Mouse (Mus musculus) ES-E14 (cell line): Measurements from ENCODE around the gene Get4. TPM values are rescaled to one million over a fixed set of nuclear protein-coding genes. Genes with fewer than 3 reads are reported as not detected.

Experiments
- DNase-seq: peaks from one replicate; pipeline ENCODE4 v3.0.0-alpha.2; 2013; ENCODE audit warnings: low read depth, low spot score
- H3K27ac ChIP-seq: 2 replicates; pipeline ENCODE4 v1.5.1; 2012; ENCODE audit warnings: low read depth, mild to moderate bottlenecking, low read length, moderate library complexity, mixed read lengths; ENCODE audit not compliant: poor library complexity, insufficient read depth, severe bottlenecking
- H3K36me3 ChIP-seq: 2 replicates; pipeline ENCODE4 v1.6.1; 2012; ENCODE audit warnings: mild to moderate bottlenecking, low read length, moderate library complexity, mixed read lengths; ENCODE audit not compliant: control insufficient read depth, poor library complexity, insufficient read depth, severe bottlenecking
- H3K4me1 ChIP-seq, 2 experiments: fragments of 150-350 bp in 1 of 2; sonication (generic) in 1 of 2; 2 replicates each; pipeline ENCODE4 v1.6.1; 2012; ENCODE audit warnings: low read length in 2 of 2, mild to moderate bottlenecking in 1 of 2, mixed read lengths in 1 of 2; ENCODE audit not compliant: control insufficient read depth in 2 of 2, insufficient read depth in 2 of 2, poor library complexity in 1 of 2
- H3K4me3 ChIP-seq, 2 experiments: fragments of 150-350 bp in 1 of 2; sonication (generic) in 1 of 2; 2 replicates each; pipeline ENCODE4 v1.5.1; 2012; ENCODE audit warnings: low read length in 2 of 2, low read depth in 1 of 2, mild to moderate bottlenecking in 1 of 2, mixed read lengths in 1 of 2; ENCODE audit not compliant: insufficient read depth in 1 of 2, poor library complexity in 1 of 2, severe bottlenecking in 1 of 2
- H3K9ac ChIP-seq: 2 replicates; pipeline ENCODE4 v1.6.1; 2012; ENCODE audit warnings: low read depth, mild to moderate bottlenecking, low read length, mixed read lengths; ENCODE audit not compliant: poor library complexity, insufficient read depth, severe bottlenecking
- H3K9me3 ChIP-seq: fragments of 150-350 bp; sonication (generic); 2 replicates; pipeline ENCODE4 v1.6.1; 2012; ENCODE audit warnings: low read depth, mild to moderate bottlenecking, low read length; ENCODE audit not compliant: control insufficient read depth, insufficient read depth
- CHD2 ChIP-seq: IDR thresholded peaks from 2 replicates; pipeline ENCODE4 v1.6.1; 2014; ENCODE audit warnings: mild to moderate bottlenecking, low read depth, low read length, inconsistent platforms
- HCFC1 ChIP-seq: IDR thresholded peaks from 2 replicates; pipeline ENCODE4 v1.6.1; 2012; ENCODE audit warnings: low read length, inconsistent platforms, borderline replicate concordance; ENCODE audit not compliant: insufficient read depth
- MAFK ChIP-seq: IDR thresholded peaks from 2 replicates; pipeline ENCODE4 v1.6.1; 2014; ENCODE audit warnings: mild to moderate bottlenecking, low read depth, low read length, inconsistent platforms; ENCODE audit not compliant: insufficient read depth
- ZC3H11A ChIP-seq: IDR thresholded peaks from 2 replicates; pipeline ENCODE4 v1.6.1; 2012; ENCODE audit warnings: low read depth, mild to moderate bottlenecking, inconsistent platforms, low read length, borderline replicate concordance
- ZNF384 ChIP-seq: IDR thresholded peaks from 2 replicates; pipeline ENCODE4 v1.6.1; 2012; ENCODE audit warnings: low read depth, low read length, inconsistent platforms
- in situ Hi-C, 2 experiments: fragments of 600-800 bp; cut with MboI; formaldehyde crosslinking; loops; one replicate each; pipeline ENCODE4 v1.15.1; 2025; ENCODE audit warnings: low sequenced_read_pairs in 2 of 2, inconsistent platforms in 1 of 2; ENCODE audit not compliant: unreplicated experiment in 2 of 2
- total RNA-seq: library from RNA; depleted of rRNA; stranded (reverse); fragments of 300-350 nt; gene quantifications from 2 replicates; pipeline ENCODE4 v1.2.3, GENCODE M21; 2012

The Get4 gene
- total RNA-seq, 1 experiment: 140 TPM

- no peaks in the 10 kb centered on the region for H3K9me3 ChIP-seq
- in situ Hi-C loops: no loop called here
Observed at GRCm38 (mm10) chr5:139214298-139214697, 37.8 kb upstream of the Get4 start.

GRCm38 (mm10) chr5:139215184-139215583, 36.9 kb upstream of the Get4 start:
- H3K27ac ChIP-seq: no peak overlapping the region
- DNase-seq: no peak
- TF ChIP-seq ZNF384 (no peak), MAFK (no peak), HCFC1 (no peak), ZC3H11A (no peak), CHD2 (no peak)
- in situ Hi-C loops: no loop called here
- H3K9ac ChIP-seq: no peak overlapping the region
- no peaks in the 10 kb centered on the region for H3K4me1 ChIP-seq
- no peaks in the 10 kb centered on the region for H3K9me3 ChIP-seq
- H3K36me3 ChIP-seq: peaks cover 34% of the 10 kb centered on the region; the same call in 1 of the 2 replicates
- H3K4me3 ChIP-seq: no peak overlapping the region

More at GRCm38 (mm10) chr5:139214298-139214697, 37.8 kb upstream of the Get4 start:
- Histone ChIP-seq H3K27ac (no peak overlapping the region), H3K9ac (no peak overlapping the region), H3K36me3 (peaks cover 31% of the 10 kb centered on the region; the same call in 1 of the 2 replicates), H3K4me1 (no peaks in the 10 kb centered on the region), H3K4me3 (no peak overlapping the region)
- DNase-seq: no peak
- TF ChIP-seq ZNF384 (no peak), CHD2 (no peak), HCFC1 (no peak), MAFK (no peak), ZC3H11A (no peak)

- no peak overlapping the region for H3K4me3 ChIP-seq
- DNase-seq: no peak
- no peak overlapping the region for H3K27ac ChIP-seq
- H3K9me3 ChIP-seq: no peaks in the 10 kb centered on the region
- in situ Hi-C loops: no loop called here
- no peaks in the 10 kb centered on the region for H3K4me1 ChIP-seq
- TF ChIP-seq MAFK (no peak), HCFC1 (no peak), CHD2 (no peak), ZC3H11A (no peak), ZNF384 (no peak)
- H3K36me3 ChIP-seq: peaks cover 34% of the 10 kb centered on the region; the same call in 1 of the 2 replicates
- H3K9ac ChIP-seq: no peak overlapping the region
Observed at GRCm38 (mm10) chr5:139216121-139216520, 36.0 kb upstream of the Get4 start.

- H3K4me3 ChIP-seq: no peak overlapping the region
- no peaks in the 10 kb centered on the region for H3K9me3 ChIP-seq
- TF ChIP-seq HCFC1 (no peak), ZC3H11A (no peak), ZNF384 (no peak), MAFK (no peak), CHD2 (no peak)
- no peaks in the 10 kb centered on the region for H3K4me1 ChIP-seq
- no peak overlapping the region for H3K9ac ChIP-seq
- DNase-seq: no peak
- H3K36me3 ChIP-seq: peaks cover 36% of the 10 kb centered on the region
- in situ Hi-C loops: no loop called here
- H3K27ac ChIP-seq: no peak overlapping the region
Observed at GRCm38 (mm10) chr5:139216774-139217173, 35.4 kb upstream of the Get4 start.

- DNase-seq: no peak
- Histone ChIP-seq H3K9me3 (no peaks in the 10 kb centered on the region), H3K27ac (no peak overlapping the region), H3K36me3 (peaks cover 50% of the 10 kb centered on the region), H3K4me3 (no peak overlapping the region), H3K4me1 (0 out of 4 replicates have a peak, but pooled peaks cover 0 to 2% of the 10 kb centered on the region in 2 experiments), H3K9ac (no peak overlapping the region)
- in situ Hi-C loops: no loop called here
- no peak for TF ChIP-seq MAFK
- TF ChIP-seq ZNF384: no peak
- TF ChIP-seq HCFC1: no peak
- no peak for TF ChIP-seq CHD2
- TF ChIP-seq ZC3H11A: no peak
Observed at GRCm38 (mm10) chr5:139220006-139220515, 32.1 kb upstream of the Get4 start.
